Mouse (Mus musculus) liver, embryonic 12.5 days (tissue): ENCODE data around the gene Pgbd5. TPM values are rescaled to one million over a fixed set of nuclear protein-coding genes. Genes with fewer than 3 reads are reported as not detected.

ENCODE experiments used
- ATAC-seq: fragments of 200-750 bp; cut with Nextera tagmentation; 2 replicates; pipeline ENCODE4 v1.8.0; 2017; ENCODE audit warnings: moderate number of reproducible peaks, mild to moderate bottlenecking, moderate library complexity
- H3K27ac ChIP-seq: fragments of 300-500 bp; sonication (generic); 2 replicates; pipeline ENCODE4 v1.5.1; 2016; ENCODE audit warnings: mild to moderate bottlenecking
- H3K27me3 ChIP-seq: fragments of 300-500 bp; sonication (generic); replicated peaks from 2 replicates; pipeline ENCODE4 v1.6.1; 2016; ENCODE audit warnings: mild to moderate bottlenecking, moderate library complexity
- H3K36me3 ChIP-seq: fragments of 300-500 bp; sonication (generic); 2 replicates; pipeline ENCODE4 v1.6.1; 2016; ENCODE audit warnings: mild to moderate bottlenecking, moderate library complexity
- H3K4me1 ChIP-seq: fragments of 300-500 bp; sonication (generic); 2 replicates; pipeline ENCODE4 v1.6.1; 2016
- H3K4me2 ChIP-seq: fragments of 300-500 bp; sonication (generic); 2 replicates; pipeline ENCODE4 v1.6.1; 2016; ENCODE audit warnings: mild to moderate bottlenecking, moderate library complexity
- H3K4me3 ChIP-seq: fragments of 300-500 bp; sonication (generic); 2 replicates; pipeline ENCODE4 v1.5.1; 2016; ENCODE audit warnings: mild to moderate bottlenecking, moderate library complexity
- H3K9ac ChIP-seq: fragments of 300-500 bp; sonication (generic); 2 replicates; pipeline ENCODE4 v1.6.1; 2016; ENCODE audit warnings: mild to moderate bottlenecking, moderate library complexity
- H3K9me3 ChIP-seq: fragments of 300-500 bp; sonication (generic); replicated peaks from 2 replicates; pipeline ENCODE4 v1.6.1; 2016; ENCODE audit warnings: mild to moderate bottlenecking, moderate library complexity
- WGBS: fragments of 180-500 bp; shearing (Covaris S2); methylation state at CpG from one replicate; pipeline ENCODE4 v1.1.7; 2016; ENCODE audit not compliant: insufficient replicate concordance; 5-methylcytosine and 5-hydroxymethylcytosine counted together
- polyA plus RNA-seq: library from polyadenylated mRNA; unstranded; fragments of >200 nt; fragmentation: Nextera tagmentation; extraction: Ambion mirVana; gene quantifications from 2 replicates; pipeline ENCODE4 v1.2.1, GENCODE M21; 2016

Gene Pgbd5
- polyA plus RNA-seq, 1 experiment from 2014 or later, result 0.37 TPM

- no peak overlapping the region for H3K27ac ChIP-seq
- WGBS, result 55% methylated on average over 10 of the region's 10 CpGs
Measured at GRCm38 (mm10) chr8:124382235-124382634, 57.2 kb downstream of the Pgbd5 start.

GRCm38 (mm10) chr8:124379289-124379688 lies 60.2 kb downstream of the Pgbd5 start:
- no peak overlapping the region for H3K4me3 ChIP-seq
- H3K9ac ChIP-seq, result no peak overlapping the region
- no peaks in the 10 kb centered on the region for H3K9me3 ChIP-seq
- no peak overlapping the region for H3K27ac ChIP-seq
- 56% methylated on average over 6 of the region's 6 CpGs for WGBS
- ATAC-seq, result no peak
- H3K4me2 ChIP-seq, result no peak overlapping the region
- H3K36me3 ChIP-seq, result no peaks in the 10 kb centered on the region
- H3K27me3 ChIP-seq, result no peaks in the 10 kb centered on the region
- H3K4me1 ChIP-seq, result no peaks in the 10 kb centered on the region

More at GRCm38 (mm10) chr8:124382235-124382634, 57.2 kb downstream of the Pgbd5 start:
- Histone ChIP-seq H3K4me2 (no peak overlapping the region), H3K36me3 (no peaks in the 10 kb centered on the region), H3K4me3 (no peak overlapping the region), H3K9me3 (no peaks in the 10 kb centered on the region), H3K9ac (no peak overlapping the region), H3K4me1 (no peaks in the 10 kb centered on the region), H3K27me3 (no peaks in the 10 kb centered on the region)
- no peak for ATAC-seq

GRCm38 (mm10) chr8:124376406-124376805 lies 63.1 kb downstream of the Pgbd5 start:
- H3K9me3 ChIP-seq, result no peaks in the 10 kb centered on the region
- ATAC-seq, result no peak
- H3K27ac ChIP-seq, result no peak overlapping the region
- no peaks in the 10 kb centered on the region for H3K27me3 ChIP-seq
- H3K4me3 ChIP-seq, result no peak overlapping the region
- no peaks in the 10 kb centered on the region for H3K4me1 ChIP-seq
- H3K36me3 ChIP-seq, result no peaks in the 10 kb centered on the region
- no peak overlapping the region for H3K4me2 ChIP-seq
- no peak overlapping the region for H3K9ac ChIP-seq
- 80% methylated on average over 12 of the region's 12 CpGs for WGBS

GRCm38 (mm10) chr8:124375727-124376126 lies 63.7 kb downstream of the Pgbd5 start:
- WGBS, result 73% methylated on average over 9 of the region's 9 CpGs
- Histone ChIP-seq H3K9me3 (no peaks in the 10 kb centered on the region), H3K27me3 (no peaks in the 10 kb centered on the region), H3K9ac (no peak overlapping the region), H3K4me3 (no peak overlapping the region), H3K36me3 (no peaks in the 10 kb centered on the region), H3K4me2 (no peak overlapping the region), H3K4me1 (no peaks in the 10 kb centered on the region), H3K27ac (no peak overlapping the region)
- no peak for ATAC-seq

DNA sequence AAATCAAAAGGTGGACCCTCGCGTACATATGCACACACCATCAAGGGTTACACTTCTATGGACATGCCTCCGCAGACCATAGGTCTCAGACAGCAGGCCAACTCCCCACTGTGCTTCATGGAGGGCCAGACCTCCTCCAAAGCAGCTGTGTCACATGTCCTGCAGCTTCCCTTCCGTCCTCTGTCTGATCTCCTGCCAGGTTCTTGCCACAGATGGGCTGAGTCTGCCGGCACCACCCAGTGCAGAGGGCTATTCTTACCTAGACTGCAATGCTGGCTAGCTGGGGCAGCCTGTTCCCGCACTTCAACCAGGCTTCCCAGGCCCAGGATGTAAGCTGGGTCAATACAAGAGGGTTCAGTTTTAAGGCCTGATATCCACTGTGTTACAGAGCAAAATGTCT lies 64.3 kb downstream of the Pgbd5 start:
- no peak overlapping the region for H3K9ac ChIP-seq
- no peaks in the 10 kb centered on the region for H3K4me1 ChIP-seq
- no peaks in the 10 kb centered on the region for H3K36me3 ChIP-seq
- H3K9me3 ChIP-seq, result no peaks in the 10 kb centered on the region
- 69% methylated on average over 6 of the region's 6 CpGs for WGBS
- no peaks in the 10 kb centered on the region for H3K27me3 ChIP-seq
- no peak overlapping the region for H3K27ac ChIP-seq
- H3K4me3 ChIP-seq, result no peak overlapping the region
- no peak overlapping the region for H3K4me2 ChIP-seq
- ATAC-seq, result no peak

DNA sequence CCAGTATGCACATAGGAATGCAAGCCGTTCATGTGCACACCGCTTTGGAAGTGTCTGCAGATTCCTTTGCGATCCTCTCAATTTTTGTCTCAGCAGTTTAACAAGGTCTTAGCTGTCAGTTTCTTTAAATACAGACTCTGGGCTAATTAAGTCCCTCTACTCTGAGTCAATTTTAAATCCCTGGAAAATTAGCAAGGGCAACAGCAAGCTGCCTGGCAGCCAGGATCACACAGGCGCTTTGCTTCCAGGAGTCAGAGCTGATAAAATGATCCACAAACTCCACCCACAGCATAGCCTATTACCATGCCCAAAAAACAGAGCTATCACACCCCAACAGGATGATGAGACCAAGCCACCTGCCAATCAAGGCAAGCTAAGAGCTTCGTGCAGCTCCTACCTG lies 65.7 kb downstream of the Pgbd5 start:
- Histone ChIP-seq H3K9me3 (no peaks in the 10 kb centered on the region), H3K4me3 (no peak overlapping the region), H3K4me1 (no peaks in the 10 kb centered on the region), H3K27me3 (no peaks in the 10 kb centered on the region), H3K36me3 (no peaks in the 10 kb centered on the region), H3K27ac (no peak overlapping the region), H3K9ac (no peak overlapping the region), H3K4me2 (no peak overlapping the region)
- 70% methylated on average over 5 of the region's 5 CpGs for WGBS
- no peak for ATAC-seq

DNA sequence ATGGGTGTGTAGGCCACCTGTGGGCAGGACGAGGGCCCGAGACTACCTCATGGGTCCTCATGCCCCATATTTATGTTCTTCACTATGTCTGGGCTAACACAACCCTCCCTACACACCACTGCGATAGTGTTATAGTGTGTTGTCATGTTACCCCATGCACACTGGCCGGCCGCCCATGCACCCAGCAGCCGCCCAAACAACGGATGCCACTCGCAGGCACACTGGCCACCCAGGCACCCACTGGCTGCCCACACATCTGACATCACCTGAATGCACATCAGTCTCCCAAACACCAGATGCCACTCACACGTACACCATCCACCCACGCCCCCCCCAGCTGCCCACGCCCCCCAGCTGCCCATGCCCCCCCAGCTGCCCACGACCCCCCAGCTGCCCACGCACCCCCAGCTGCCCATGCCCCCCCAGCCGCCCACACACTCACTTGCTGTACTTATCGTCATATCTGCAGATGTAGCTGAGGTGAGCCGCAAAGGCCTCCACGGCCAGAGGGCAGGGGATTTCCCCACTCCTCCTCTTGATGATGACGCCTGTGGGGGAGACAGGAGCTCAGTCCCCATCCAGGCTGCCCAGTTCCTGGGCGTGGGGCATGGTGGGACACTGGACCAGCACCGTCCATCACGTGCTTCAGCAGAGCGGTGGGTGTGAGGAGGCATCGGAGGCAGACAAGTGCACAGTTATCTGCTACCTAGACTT lies 67.9 kb downstream of the Pgbd5 start:
- H3K36me3 ChIP-seq, result no peaks in the 10 kb centered on the region

GRCm38 (mm10) chr8:124370422-124371183 lies 68.9 kb downstream of the Pgbd5 start:
- no peaks in the 10 kb centered on the region for H3K4me1 ChIP-seq
- no peak overlapping the region for H3K4me3 ChIP-seq
- 64% methylated on average over 17 of the region's 17 CpGs for WGBS
- H3K36me3 ChIP-seq, result no peaks in the 10 kb centered on the region
- no peak overlapping the region for H3K9ac ChIP-seq
- no peaks in the 10 kb centered on the region for H3K9me3 ChIP-seq
- no peak overlapping the region for H3K4me2 ChIP-seq
- ATAC-seq, result no peak
- no peak overlapping the region for H3K27ac ChIP-seq
- no peaks in the 10 kb centered on the region for H3K27me3 ChIP-seq

More for the DNA sequence above, 67.9 kb downstream of the Pgbd5 start:
- no peaks in the 10 kb centered on the region for H3K27me3 ChIP-seq
- no peak for ATAC-seq
- no peak overlapping the region for H3K4me3 ChIP-seq
- no peak overlapping the region for H3K9ac ChIP-seq
- H3K4me2 ChIP-seq, result no peak overlapping the region
- no peak overlapping the region for H3K27ac ChIP-seq
- 74% methylated on average over 23 of the region's 23 CpGs for WGBS
- H3K9me3 ChIP-seq, result no peaks in the 10 kb centered on the region
- no peaks in the 10 kb centered on the region for H3K4me1 ChIP-seq

DNA sequence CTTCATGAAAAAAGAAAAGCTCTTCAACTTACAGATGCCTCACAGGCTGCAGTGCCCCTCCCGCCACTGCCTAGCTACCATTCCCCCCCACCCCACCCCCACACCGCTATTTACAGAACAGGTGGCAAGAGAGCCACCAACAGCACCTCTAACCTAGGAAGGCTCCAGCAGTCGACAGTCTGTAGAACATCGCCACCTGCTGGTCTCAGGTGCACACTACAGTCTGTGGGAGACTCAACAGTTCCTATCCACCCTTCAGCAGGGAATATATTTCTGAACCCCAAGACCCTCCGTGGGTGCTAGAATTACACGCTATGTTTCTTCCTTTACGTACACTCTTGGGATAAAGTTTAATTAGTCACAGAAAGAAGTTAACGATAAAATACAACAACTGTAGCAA lies 71.2 kb downstream of the Pgbd5 start:
- H3K36me3 ChIP-seq, result no peaks in the 10 kb centered on the region
- H3K27me3 ChIP-seq, result no peaks in the 10 kb centered on the region
- no peak overlapping the region for H3K4me2 ChIP-seq
- no peaks in the 10 kb centered on the region for H3K4me1 ChIP-seq
- no peak overlapping the region for H3K4me3 ChIP-seq
- no peak overlapping the region for H3K9ac ChIP-seq
- H3K9me3 ChIP-seq, result no peaks in the 10 kb centered on the region
- H3K27ac ChIP-seq, result no peak overlapping the region
- WGBS, result 13% methylated on average over 8 of the region's 8 CpGs
- no peak for ATAC-seq

GRCm38 (mm10) chr8:124363337-124363736 lies 76.1 kb downstream of the Pgbd5 start:
- Histone ChIP-seq H3K36me3 (no peaks in the 10 kb centered on the region), H3K4me1 (no peaks in the 10 kb centered on the region), H3K9me3 (no peaks in the 10 kb centered on the region), H3K27me3 (no peaks in the 10 kb centered on the region), H3K4me3 (no peak overlapping the region), H3K9ac (no peak overlapping the region), H3K4me2 (no peak overlapping the region), H3K27ac (no peak overlapping the region)
- no peak for ATAC-seq
- WGBS, result 83% methylated on average over 15 of the region's 15 CpGs

DNA sequence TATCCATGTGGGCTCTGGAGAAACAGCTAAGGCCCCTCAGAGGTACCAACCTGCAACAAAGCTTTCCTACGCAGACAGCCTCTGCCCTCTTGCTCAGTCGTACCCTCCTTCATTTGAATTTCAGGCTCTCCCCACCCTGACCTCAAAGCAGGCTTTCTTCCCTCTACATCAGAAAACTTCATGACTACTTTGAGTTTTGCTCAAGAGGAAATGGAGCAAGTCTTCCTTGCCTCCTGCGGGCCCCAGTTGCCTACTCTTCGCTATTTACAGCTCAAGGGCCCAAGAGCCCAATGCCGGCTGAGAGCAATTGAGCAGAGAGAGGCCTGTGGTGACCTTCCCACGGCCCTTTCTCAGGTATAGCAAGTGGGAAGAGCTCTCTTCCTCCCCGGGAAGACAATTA lies 76.9 kb downstream of the Pgbd5 start:
- no peak overlapping the region for H3K4me3 ChIP-seq
- H3K9ac ChIP-seq, result no peak overlapping the region
- H3K27me3 ChIP-seq, result no peaks in the 10 kb centered on the region
- H3K27ac ChIP-seq, result no peak overlapping the region
- no peak overlapping the region for H3K4me2 ChIP-seq
- WGBS, result 63% methylated on average over 7 of the region's 7 CpGs
- no peak for ATAC-seq
- no peaks in the 10 kb centered on the region for H3K4me1 ChIP-seq
- no peaks in the 10 kb centered on the region for H3K36me3 ChIP-seq
- no peaks in the 10 kb centered on the region for H3K9me3 ChIP-seq

- Histone ChIP-seq H3K9me3 (no peaks in the 10 kb centered on the region), H3K27ac (no peak overlapping the region), H3K27me3 (no peaks in the 10 kb centered on the region), H3K4me3 (no peak overlapping the region), H3K9ac (no peak overlapping the region), H3K4me2 (no peak overlapping the region), H3K4me1 (no peaks in the 10 kb centered on the region), H3K36me3 (no peaks in the 10 kb centered on the region)
- WGBS, result 69% methylated on average over 11 of the region's 11 CpGs
- ATAC-seq, result no peak
Measured at GRCm38 (mm10) chr8:124361773-124362427, 77.6 kb downstream of the Pgbd5 start.
